Mouse (Mus musculus): ENCODE results near the gene Alms1. TPM values are rescaled to one million over a fixed set of nuclear protein-coding genes. Genes with fewer than 3 reads are reported as not detected.
"Not testable (repeated sequence)": the region's sequence is repeated elsewhere in the genome, so short reads cannot be mapped to it uniquely, and the experiment has no call there.

Gene Alms1
- total RNA-seq, 2 experiments from 2014 or later = 14.8 to 22.8 TPM

DNA sequence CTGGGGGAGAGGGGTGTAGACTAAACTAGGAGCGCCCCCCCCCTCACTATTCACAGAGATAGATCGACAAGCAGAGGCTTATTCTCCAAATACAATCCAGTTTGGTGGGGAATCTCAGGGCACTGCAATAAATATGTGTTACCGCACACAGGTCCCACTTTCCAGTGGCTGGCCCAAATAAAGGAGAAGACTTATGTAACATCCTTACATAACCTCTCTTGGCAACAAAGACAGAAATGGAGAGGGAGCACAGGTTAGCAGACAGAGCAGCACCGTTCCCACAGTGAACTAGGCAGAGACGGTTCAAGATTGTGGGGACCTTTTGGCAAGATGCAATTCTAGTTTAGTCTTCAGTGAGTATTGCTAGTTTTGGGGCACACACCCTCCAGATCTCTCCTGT, 121.9 kb downstream of the Alms1 start:
- not testable (repeated sequence) for ATAC-seq (replicated peaks; ENCODE audit: low FRiP score, poor library complexity, severe bottlenecking)

DNA sequence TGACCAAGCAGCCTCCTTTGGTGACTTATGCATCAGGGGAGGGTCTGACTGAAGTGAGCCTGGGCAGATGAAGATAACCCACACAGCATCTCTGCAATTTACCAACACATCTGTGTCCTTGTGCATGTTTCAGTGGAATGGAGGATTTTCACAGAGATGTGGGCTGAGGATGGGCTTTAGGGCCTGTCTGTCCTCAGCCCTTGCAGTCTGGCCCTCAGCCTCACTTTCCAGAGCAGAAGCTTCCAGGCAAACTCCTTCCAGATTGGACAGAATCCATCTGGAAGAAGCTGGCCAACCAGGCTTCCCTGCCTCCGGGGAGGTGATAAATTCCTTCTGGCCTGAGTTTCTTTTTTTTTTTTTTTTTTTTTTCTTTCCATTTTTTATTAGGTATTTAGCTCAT, 122.3 kb downstream of the Alms1 start:
- ATAC-seq (replicated peaks; ENCODE audit: low FRiP score, poor library complexity, severe bottlenecking) = not testable (repeated sequence)

DNA sequence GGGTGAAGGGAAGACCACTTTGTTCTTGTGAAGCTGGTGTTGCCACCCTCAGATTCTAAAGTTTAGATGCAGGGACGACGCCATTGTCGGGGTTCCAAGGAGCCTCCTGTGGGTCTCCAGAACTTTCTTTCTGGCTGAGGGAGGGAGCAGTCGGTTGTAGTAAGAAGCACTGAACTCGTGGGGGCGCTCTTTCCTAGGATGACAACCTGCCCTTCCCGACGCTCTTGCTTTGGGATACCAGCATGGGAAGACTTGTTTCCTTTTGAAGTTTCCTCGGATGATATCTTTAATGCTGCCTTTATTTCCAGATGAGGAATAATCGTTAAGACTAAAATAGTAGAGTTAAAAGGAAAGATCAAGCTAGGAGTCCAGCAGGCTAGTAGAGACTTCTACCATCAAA, 125.8 kb downstream of the Alms1 start, which contains the start of gene Nat8f7:
Gene Nat8f7, minus strand, starts transcription at position 101 of the 400 bp plus-strand sequence.
- not testable (repeated sequence) for ATAC-seq (replicated peaks; ENCODE audit: low FRiP score, poor library complexity, severe bottlenecking)

Other genes starting within 250 kb of the Alms1 start
- 0.19 and 0.21 TPM in 2 replicates for gene Rab11fip5, start 212.9 kb upstream of the Alms1 start, total RNA-seq (2015; ENCODE audit: low replicate concordance)
- 0.51 and 2.6 TPM in 2 replicates for gene Rab11fip5, start 212.9 kb upstream of the Alms1 start, total RNA-seq (2017; ENCODE audit: low replicate concordance)
- gene Noto, start 163.6 kb upstream of the Alms1 start, total RNA-seq (2015; ENCODE audit: low replicate concordance) = not detected in 2 replicates
- not detected in 2 replicates for gene Noto, start 163.6 kb upstream of the Alms1 start, total RNA-seq (2017; ENCODE audit: low replicate concordance)
- 1.5 TPM in 2 replicates for gene Smyd5, start 155.5 kb upstream of the Alms1 start, total RNA-seq (2015; ENCODE audit: low replicate concordance)
- gene Smyd5, start 155.5 kb upstream of the Alms1 start, total RNA-seq (2017; ENCODE audit: low replicate concordance) = 4.0 and 14.1 TPM in 2 replicates
- gene Cct7, start 136.0 kb upstream of the Alms1 start, total RNA-seq (2015; ENCODE audit: low replicate concordance) = 91.3 and 115 TPM in 2 replicates
- 95.1 and 135 TPM in 2 replicates for gene Cct7, start 136.0 kb upstream of the Alms1 start, total RNA-seq (2017; ENCODE audit: low replicate concordance)
- gene Pradc1, start 135.6 kb upstream of the Alms1 start, total RNA-seq (2015; ENCODE audit: low replicate concordance) = 13.8 TPM in 2 replicates
- 5.7 and 8.1 TPM in 2 replicates for gene Pradc1, start 135.6 kb upstream of the Alms1 start, total RNA-seq (2017; ENCODE audit: low replicate concordance)
- not detected in 2 replicates for gene Fbxo41, start 84.5 kb upstream of the Alms1 start, total RNA-seq (2015; ENCODE audit: low replicate concordance)
- not detected in 2 replicates for gene Fbxo41, start 84.5 kb upstream of the Alms1 start, total RNA-seq (2017; ENCODE audit: low replicate concordance)
- gene Egr4, start 73.9 kb upstream of the Alms1 start, total RNA-seq (2015; ENCODE audit: low replicate concordance) = not detected in 2 replicates
- gene Egr4, start 73.9 kb upstream of the Alms1 start, total RNA-seq (2017; ENCODE audit: low replicate concordance) = not detected in 2 replicates
- not detected in 2 replicates for gene Nat8f7, start 125.7 kb downstream of the Alms1 start, total RNA-seq (2015; ENCODE audit: low replicate concordance)
- gene Nat8f7, start 125.7 kb downstream of the Alms1 start, total RNA-seq (2017; ENCODE audit: low replicate concordance) = not detected in 2 replicates
- not detected in 2 replicates for gene Nat8f3, start 178.2 kb downstream of the Alms1 start, total RNA-seq (2015; ENCODE audit: low replicate concordance)
- gene Nat8f3, start 178.2 kb downstream of the Alms1 start, total RNA-seq (2017; ENCODE audit: low replicate concordance) = not detected in 2 replicates
- not detected in 2 replicates for gene Nat8f6, start 233.4 kb downstream of the Alms1 start, total RNA-seq (2015; ENCODE audit: low replicate concordance)
- 1.3 TPM in 1 of 2 replicates, not detected in the other for gene Nat8f6, start 233.4 kb downstream of the Alms1 start, total RNA-seq (2017; ENCODE audit: low replicate concordance)
- not detected in 2 replicates for gene Nat8f5, start 233.4 kb downstream of the Alms1 start, total RNA-seq (2015; ENCODE audit: low replicate concordance)
- gene Nat8f5, start 233.4 kb downstream of the Alms1 start, total RNA-seq (2017; ENCODE audit: low replicate concordance) = not detected in 2 replicates
- not detected in 2 replicates for gene Nat8, start 244.6 kb downstream of the Alms1 start, total RNA-seq (2015; ENCODE audit: low replicate concordance)
- gene Nat8, start 244.6 kb downstream of the Alms1 start, total RNA-seq (2017; ENCODE audit: low replicate concordance) = not detected in 2 replicates

All from erythroblast, adult 5-6 weeks (primary cell).